Mouse (Mus musculus) intestine, embryonic 16.5 days (tissue): Measurements from ENCODE around the gene Gm15217. TPM values are rescaled to one million over a fixed set of nuclear protein-coding genes. Genes with fewer than 3 reads are reported as not detected.

Experiments used
- ATAC-seq: fragments of 200-750 bp; cut with Nextera tagmentation; 2 replicates; pipeline ENCODE4 v1.8.0; 2017; ENCODE audit warnings: moderate TSS enrichment, moderate library complexity
- H3K27ac ChIP-seq: fragments of 300-500 bp; sonication (generic); 2 replicates; pipeline ENCODE4 v1.5.1; 2014; ENCODE audit warnings: mild to moderate bottlenecking, low read length
- H3K27me3 ChIP-seq: fragments of 300-500 bp; sonication (generic); replicated peaks from 2 replicates; pipeline ENCODE4 v1.6.1; 2014; ENCODE audit warnings: low read length, control low read depth, mixed read lengths; ENCODE audit not compliant: control insufficient read depth, insufficient read depth
- H3K36me3 ChIP-seq: fragments of 300-500 bp; sonication (generic); 2 replicates; pipeline ENCODE4 v1.6.1; 2014; ENCODE audit warnings: low read length, control low read depth; ENCODE audit not compliant: control insufficient read depth, insufficient read depth
- H3K4me1 ChIP-seq: fragments of 300-500 bp; sonication (generic); 2 replicates; pipeline ENCODE4 v1.6.1; 2014; ENCODE audit warnings: low read length, control low read depth, mixed read lengths; ENCODE audit not compliant: control insufficient read depth, insufficient read depth
- H3K4me2 ChIP-seq: fragments of 300-500 bp; sonication (generic); 2 replicates; pipeline ENCODE4 v1.6.1; 2014; ENCODE audit warnings: low read depth, low read length, control low read depth
- H3K4me3 ChIP-seq: fragments of 300-500 bp; sonication (generic); 2 replicates; pipeline ENCODE4 v1.5.1; 2014; ENCODE audit warnings: mild to moderate bottlenecking, low read length
- H3K9ac ChIP-seq: fragments of 300-500 bp; sonication (generic); 2 replicates; pipeline ENCODE4 v1.6.1; 2014; ENCODE audit warnings: low read depth, low read length
- H3K9me3 ChIP-seq: fragments of 300-500 bp; sonication (generic); 2 replicates; pipeline ENCODE4 v1.6.1; 2016; ENCODE audit warnings: low read length, control low read depth; ENCODE audit not compliant: control insufficient read depth
- WGBS: fragments of 180-500 bp; shearing (Covaris S2); extraction: QIAGEN DNeasy Blood & Tissue Kit; methylation state at CpG from one replicate; pipeline ENCODE4 v1.1.7; 2014; 5-methylcytosine and 5-hydroxymethylcytosine counted together
- polyA plus RNA-seq: library from polyadenylated mRNA; unstranded; fragments of >200 nt; fragmentation: Nextera tagmentation; extraction: Ambion mirVana; gene quantifications from 2 replicates; pipeline ENCODE4 v1.2.1, GENCODE M21; 2015

Gene Gm15217
- polyA plus RNA-seq, 1 experiment from 2014 or later: 0.21 TPM

DNA sequence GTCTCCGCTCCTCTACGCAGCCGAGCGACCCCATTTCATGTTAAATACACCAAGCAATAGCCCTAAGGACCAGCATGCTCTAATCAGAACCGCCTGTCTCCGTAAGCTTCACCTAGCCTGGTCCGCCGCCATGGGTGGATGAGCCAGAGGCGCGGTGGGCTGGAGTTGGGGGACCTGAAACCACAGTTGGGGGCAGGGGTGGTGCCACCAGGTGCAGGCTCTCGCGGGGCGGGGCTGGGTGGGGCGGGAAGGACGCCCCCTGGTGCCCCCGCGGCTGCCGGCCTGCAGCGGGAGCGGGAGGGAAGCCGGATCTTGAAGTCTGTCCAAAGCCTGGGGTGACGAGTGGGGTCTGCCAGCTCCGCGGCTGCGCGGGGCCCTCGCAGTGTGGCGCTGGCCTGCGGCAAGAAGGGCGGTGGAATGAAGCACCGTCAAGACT, 1.1 kb downstream of the Gm15217 start:
- 20% methylated on average over 31 of the region's 31 CpGs for WGBS
- ATAC-seq: no peak
- no peaks in the 10 kb centered on the region for H3K9me3 ChIP-seq
- no peaks in the 10 kb centered on the region for H3K36me3 ChIP-seq
- H3K4me1 ChIP-seq: peaks cover 11% of the 10 kb centered on the region; the same call in 1 of the 2 replicates
- peak overlapping the region; percentile 55 for H3K9ac ChIP-seq
- H3K4me3 ChIP-seq: 0 out of 2 replicates have a peak overlapping the region, but pooled peaks have one; percentile 1
- H3K27me3 ChIP-seq: peaks cover 8% of the 10 kb centered on the region; the same call in 1 of the 2 replicates
- no peak overlapping the region for H3K27ac ChIP-seq
- H3K4me2 ChIP-seq: peak overlapping the region; percentile 49

DNA sequence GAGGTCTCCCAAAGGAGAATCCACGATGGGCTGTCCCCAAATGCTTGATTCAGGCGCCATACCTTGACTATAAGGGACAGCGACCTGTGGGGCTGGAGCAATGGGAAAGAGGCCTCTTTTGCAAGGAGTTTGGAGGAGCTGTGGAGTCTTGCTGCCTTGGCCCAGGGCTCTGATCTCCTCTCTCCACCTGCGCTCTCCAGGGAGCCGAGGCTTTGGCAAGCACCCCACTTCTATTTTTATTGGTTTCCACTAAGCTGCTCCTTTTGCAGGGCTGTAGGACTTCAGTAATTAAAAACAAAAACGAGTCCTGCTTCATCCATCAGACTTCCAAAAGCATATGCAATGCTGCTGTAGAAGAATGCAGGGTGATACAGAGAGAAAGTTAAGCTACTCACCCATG, 2.2 kb downstream of the Gm15217 start:
- Histone ChIP-seq H3K36me3 (no peaks in the 10 kb centered on the region), H3K4me1 (peaks cover 15% of the 10 kb centered on the region; the same call in 1 of the 2 replicates), H3K27ac (no peak overlapping the region), H3K27me3 (peaks cover 8% of the 10 kb centered on the region; the same call in 1 of the 2 replicates), H3K9me3 (no peaks in the 10 kb centered on the region), H3K4me2 (no peak overlapping the region), H3K9ac (no peak overlapping the region), H3K4me3 (no peak overlapping the region)
- ATAC-seq: no peak
- 56% methylated on average over 6 of the region's 6 CpGs for WGBS

DNA sequence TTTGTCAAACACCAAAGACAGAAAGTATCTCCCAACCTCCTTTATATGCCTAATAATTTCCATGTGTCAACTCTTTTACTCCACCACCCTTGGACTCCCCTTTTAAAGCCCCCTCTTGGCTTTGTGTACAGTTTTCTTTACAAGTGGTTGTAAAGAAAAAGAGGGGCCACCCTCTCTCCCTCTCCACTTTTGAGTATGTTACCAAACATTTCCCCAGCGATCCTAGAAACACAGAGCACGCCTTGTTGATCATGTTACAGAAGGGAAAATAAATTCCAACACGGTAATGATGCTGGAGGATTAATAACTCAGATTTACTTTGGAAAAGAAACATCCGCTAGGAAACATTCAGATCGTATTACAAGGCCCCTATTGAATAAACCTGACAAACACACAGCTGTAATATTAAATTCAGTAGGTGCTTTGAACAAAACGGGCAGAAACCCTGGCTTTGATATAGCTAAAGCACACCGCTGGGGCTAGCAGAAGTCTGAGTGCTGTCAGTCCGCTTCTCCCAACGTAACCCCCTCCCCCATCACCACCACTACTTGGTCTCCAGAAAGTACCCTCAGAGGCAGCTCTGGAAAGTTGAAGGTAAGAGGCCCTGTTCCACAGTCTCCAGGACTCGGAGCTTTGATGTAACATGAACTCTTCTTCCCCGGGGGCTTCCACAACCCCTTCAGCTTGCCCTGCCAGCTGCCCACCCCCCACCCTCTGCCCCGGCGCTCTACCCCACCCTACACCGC, 5.9 kb downstream of the Gm15217 start:
- WGBS: 14% methylated on average over 14 of the region's 14 CpGs
- Histone ChIP-seq H3K9ac (peak overlapping the region; percentile 69), H3K4me2 (peak overlapping the region; percentile 88), H3K4me1 (peaks cover 15% of the 10 kb centered on the region; the same call in 1 of the 2 replicates), H3K36me3 (no peaks in the 10 kb centered on the region), H3K27ac (peak overlapping the region; percentile 72), H3K4me3 (peak overlapping the region; percentile 66), H3K27me3 (peaks cover 16% of the 10 kb centered on the region; the same call in 1 of the 2 replicates), H3K9me3 (no peaks in the 10 kb centered on the region)
- ATAC-seq: no peak

DNA sequence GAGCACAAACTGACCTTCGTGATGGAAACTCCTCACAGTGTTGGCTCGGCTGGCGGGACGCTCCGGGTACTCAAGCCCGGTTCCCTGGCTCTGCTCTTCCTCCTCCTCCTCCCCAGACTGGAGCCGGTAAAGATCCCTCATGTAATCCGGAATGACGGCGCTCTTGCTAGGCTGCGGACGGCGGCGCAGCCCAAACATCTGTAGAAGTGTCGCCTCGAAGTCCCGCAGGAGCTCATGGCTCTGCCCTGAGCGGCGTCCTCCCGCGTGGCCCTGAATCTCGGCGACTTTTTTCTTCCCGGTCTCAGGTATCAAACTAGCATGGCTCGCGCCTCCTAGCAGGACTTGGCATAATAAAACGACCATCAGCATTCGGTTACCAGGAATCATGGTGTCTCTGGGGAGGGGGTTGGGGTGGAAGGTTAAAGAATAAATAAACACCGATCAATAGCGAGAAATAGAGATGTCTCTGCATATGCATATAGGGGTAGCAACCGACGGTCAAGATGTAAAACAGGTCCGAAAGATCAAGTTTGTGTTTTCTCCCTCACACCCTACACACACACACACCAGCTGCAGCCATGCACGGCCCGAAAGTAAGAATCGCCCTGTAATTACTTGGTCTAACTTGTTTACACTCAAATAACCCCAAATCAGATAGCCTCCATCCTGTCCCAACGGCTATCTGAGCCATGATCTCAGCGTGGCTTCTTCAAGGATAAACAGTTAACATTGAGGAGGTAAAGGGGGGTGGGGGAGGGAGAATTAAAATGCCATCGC, 6.7 kb downstream of the Gm15217 start:
- Histone ChIP-seq H3K4me3 (peak overlapping the region; percentile 66), H3K27ac (peak overlapping the region; percentile 72), H3K4me1 (peaks cover 11% of the 10 kb centered on the region; the same call in 1 of the 2 replicates), H3K27me3 (peaks cover 23% of the 10 kb centered on the region), H3K36me3 (no peaks in the 10 kb centered on the region), H3K4me2 (peak overlapping the region; percentile 88), H3K9ac (peak overlapping the region; percentile 69), H3K9me3 (no peaks in the 10 kb centered on the region)
- under 1% methylated on average over 39 of the region's 39 CpGs for WGBS
- no peak for ATAC-seq

DNA sequence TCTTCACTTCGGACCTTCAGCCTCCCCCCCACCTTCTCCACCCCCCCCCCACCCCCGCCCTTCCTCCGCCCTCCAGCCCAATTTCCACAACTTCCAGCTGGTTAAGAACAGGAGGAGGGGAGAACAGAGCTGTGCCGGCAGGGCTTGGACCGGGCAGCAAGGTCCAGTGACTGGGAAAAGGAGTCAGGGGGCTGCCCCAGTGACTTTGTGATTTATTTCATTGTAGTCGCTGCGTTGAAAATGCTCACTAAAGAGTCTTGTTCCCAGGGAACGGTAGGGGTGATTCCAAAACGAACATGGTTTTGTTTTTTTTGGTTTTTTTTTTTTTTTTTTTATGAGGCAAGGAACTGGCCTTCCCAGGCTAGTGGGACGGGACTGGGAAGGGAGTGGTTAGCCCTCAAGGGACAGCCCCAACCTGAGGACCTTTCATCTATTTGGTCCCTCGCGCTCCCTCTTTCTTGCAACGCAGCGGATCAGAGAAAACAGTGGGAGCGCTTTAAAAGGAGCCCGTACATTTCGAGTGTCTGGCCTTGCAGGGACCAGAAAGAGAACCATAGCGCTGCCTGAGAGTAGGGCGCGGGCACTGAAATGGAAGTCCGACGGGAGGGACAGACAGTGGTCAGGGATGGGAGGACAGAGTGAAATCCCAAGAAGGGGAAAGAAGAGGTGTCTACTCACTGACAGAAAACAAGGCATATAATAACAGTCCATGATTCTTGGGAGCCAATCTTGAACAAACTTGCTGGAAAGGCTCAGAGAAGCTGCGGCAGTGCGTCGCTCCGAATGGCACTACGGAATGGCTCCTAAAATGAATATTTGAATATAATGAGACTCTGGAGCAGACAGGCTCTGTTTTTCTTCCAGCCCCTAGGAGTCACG, 7.5 kb downstream of the Gm15217 start:
- no peaks in the 10 kb centered on the region for H3K36me3 ChIP-seq
- H3K4me3 ChIP-seq: peak overlapping the region; percentile 66
- peaks cover 23% of the 10 kb centered on the region for H3K27me3 ChIP-seq
- ATAC-seq: peak; percentile 11
- peaks cover 11% of the 10 kb centered on the region; the same call in 1 of the 2 replicates for H3K4me1 ChIP-seq
- peak overlapping the region; percentile 88 for H3K4me2 ChIP-seq
- H3K9me3 ChIP-seq: no peaks in the 10 kb centered on the region
- H3K9ac ChIP-seq: peak overlapping the region; percentile 69
- under 1% methylated on average over 27 of the region's 28 CpGs for WGBS
- H3K27ac ChIP-seq: peak overlapping the region; percentile 64

DNA sequence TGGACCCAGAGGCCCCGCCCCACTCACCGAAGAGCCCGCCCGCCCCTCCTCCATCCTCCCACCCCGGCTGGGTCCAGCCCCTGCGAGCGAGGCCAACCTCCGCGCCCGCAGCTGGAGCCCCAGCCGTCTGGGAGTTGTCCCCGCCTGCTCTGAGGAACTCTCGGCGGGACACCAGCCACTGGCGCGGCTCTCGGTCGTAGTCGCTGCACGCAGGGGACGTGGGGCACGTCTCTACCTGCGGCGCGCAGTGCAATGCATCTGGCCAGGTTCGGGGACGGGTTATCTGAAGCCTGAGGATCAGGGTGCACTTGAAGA, 8.1 kb downstream of the Gm15217 start:
- H3K27ac ChIP-seq: peak overlapping the region; percentile 90
- peak overlapping the region; percentile 69 for H3K9ac ChIP-seq
- H3K4me2 ChIP-seq: peak overlapping the region; percentile 88
- peak overlapping the region; percentile 66 for H3K4me3 ChIP-seq
- H3K4me1 ChIP-seq: peaks cover 11% of the 10 kb centered on the region; the same call in 1 of the 2 replicates
- H3K36me3 ChIP-seq: no peaks in the 10 kb centered on the region
- peaks cover 24% of the 10 kb centered on the region for H3K27me3 ChIP-seq
- H3K9me3 ChIP-seq: no peaks in the 10 kb centered on the region
- under 1% methylated on average over 21 of the region's 27 CpGs for WGBS
- ATAC-seq: peak; percentile 91

DNA sequence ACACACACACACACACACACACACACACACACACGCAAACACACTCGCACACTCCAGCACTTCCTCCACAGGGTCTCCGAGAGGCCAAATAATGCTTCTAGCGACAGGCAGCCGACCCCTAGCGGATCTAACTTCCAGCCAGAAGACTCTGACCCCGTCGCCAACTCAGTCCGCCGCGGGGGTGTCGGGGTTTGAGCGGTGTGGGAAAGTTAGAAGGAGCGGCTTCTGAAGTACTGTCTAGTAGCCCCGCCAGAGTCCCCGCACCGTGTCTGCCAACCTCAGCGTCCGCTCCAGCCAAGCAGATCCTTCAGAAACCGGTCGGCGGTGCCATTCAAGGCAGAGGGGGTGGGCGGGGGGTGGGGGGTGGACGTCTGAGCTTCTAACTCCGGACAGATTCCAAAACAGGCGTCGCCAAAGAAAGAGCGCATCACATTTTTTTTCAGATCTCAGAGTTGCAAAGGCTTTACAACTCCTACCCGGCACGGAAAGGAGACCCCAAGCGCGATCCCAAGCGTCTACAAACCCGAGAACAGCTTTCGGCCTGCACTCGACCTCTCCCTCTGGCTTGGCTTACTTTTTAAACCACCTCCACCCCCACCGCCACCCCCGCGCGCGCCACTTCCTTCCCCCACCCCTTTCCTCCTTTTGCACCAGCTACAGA, 8.7 kb downstream of the Gm15217 start:
- Histone ChIP-seq H3K27ac (peak overlapping the region; percentile 90), H3K4me2 (peak overlapping the region; percentile 88), H3K9me3 (no peaks in the 10 kb centered on the region), H3K4me3 (peak overlapping the region; percentile 66), H3K27me3 (peaks cover 28% of the 10 kb centered on the region), H3K36me3 (no peaks in the 10 kb centered on the region), H3K9ac (peak overlapping the region; percentile 69), H3K4me1 (peaks cover 11% of the 10 kb centered on the region; the same call in 1 of the 2 replicates)
- WGBS: 1% methylated on average over 41 of the region's 41 CpGs
- ATAC-seq: peak; percentile 34

DNA sequence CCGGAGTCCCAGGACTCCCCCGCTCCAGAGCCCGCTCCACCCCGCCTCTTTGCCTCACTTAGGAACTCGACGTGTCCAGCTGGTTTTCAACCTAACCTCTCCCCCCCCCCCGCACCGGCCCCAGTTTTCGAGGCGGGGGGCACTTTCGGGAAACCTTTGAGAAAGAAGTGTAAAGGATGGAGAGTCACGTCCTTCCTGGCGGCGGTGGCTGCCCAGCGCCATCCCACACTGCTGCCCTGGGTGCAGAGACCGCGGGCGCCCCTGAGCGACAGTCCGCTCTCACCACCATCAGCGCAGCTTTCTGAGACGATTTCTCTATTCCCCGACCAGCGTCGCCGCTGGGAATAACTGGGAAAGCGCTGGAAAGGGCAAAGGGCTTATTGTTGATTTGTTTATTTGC, 9.4 kb downstream of the Gm15217 start:
- Histone ChIP-seq H3K4me2 (peak overlapping the region; percentile 88), H3K27me3 (peaks cover 28% of the 10 kb centered on the region), H3K9ac (peak overlapping the region; percentile 69), H3K36me3 (no peaks in the 10 kb centered on the region), H3K4me1 (peaks cover 11% of the 10 kb centered on the region; the same call in 1 of the 2 replicates), H3K9me3 (no peaks in the 10 kb centered on the region), H3K4me3 (peak overlapping the region; percentile 66), H3K27ac (peak overlapping the region; percentile 90)
- ATAC-seq: no peak
- under 1% methylated on average over 27 of the region's 27 CpGs for WGBS
